Mouse (Mus musculus) frontal cortex, postnatal 10 days (tissue): ENCODE results near the gene Chd9.

ENCODE experiments used
- DNase-seq, 2 experiments: peaks; one replicate each; pipeline ENCODE4 v3.0.0; 2022; ENCODE audit warnings: low spot score in 2 of 2, mixed read lengths in 1 of 2

Gene Chd9

DNA sequence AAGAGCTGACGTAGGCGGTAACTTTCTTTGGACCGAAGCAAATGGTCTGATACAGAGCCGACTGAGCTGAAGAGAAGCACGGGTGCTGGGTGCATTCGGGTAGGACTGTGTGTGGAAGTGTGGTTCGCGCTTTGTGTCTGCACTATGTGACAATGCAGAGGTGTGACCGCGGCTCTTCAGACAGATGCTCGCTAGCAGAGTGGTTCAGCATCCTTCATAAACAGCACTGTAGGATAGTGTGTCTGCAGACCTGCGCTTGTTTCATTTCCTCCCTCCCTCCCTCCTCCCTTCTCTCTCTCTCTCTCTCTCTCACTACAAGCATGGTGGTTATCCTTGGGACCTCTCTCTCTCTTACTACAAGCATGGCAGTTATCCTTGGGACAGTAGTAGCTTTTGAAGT, 254.3 kb downstream of the Chd9 start:
- no peak for DNase-seq

DNA sequence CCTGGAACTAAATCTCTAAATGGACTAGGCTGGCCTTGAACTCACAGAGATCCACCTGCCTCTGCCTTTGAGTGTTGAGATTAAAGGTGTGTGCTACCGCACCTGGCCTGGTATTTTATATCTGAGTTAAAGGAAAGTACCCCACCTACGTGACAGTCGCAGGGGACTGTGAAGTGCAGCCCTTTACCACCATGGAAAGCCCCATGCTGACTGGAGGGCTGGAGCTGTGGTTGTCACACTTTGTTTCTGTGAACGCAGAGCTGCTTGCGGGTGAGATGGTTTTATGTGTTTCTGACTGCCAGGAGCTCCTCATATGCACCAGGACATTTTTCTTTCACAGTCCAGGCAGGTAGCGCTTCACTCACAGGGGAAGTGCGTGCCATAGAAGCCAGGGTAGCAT, 260.3 kb downstream of the Chd9 start:
- DNase-seq: no peak

DNA sequence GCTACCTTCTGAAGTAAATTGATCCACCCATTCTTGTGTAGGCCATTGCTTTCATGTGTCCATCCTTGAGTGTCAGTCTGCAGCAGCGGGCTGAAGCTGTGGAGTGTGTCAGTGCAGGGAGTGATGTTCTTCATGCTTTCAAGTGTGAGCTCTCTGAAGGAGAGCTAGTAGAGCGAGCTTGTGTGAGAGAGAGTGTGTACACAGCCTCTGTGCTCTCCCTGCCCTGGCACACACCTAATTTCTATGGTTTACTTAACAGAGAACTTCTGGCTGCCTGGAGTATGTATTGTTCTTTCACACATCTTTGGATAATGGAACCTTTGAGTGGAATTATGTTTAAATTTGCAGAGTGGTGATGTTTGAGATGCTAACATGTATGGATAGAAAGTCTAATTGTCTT, 261.4 kb downstream of the Chd9 start:
- no peak for DNase-seq

DNA sequence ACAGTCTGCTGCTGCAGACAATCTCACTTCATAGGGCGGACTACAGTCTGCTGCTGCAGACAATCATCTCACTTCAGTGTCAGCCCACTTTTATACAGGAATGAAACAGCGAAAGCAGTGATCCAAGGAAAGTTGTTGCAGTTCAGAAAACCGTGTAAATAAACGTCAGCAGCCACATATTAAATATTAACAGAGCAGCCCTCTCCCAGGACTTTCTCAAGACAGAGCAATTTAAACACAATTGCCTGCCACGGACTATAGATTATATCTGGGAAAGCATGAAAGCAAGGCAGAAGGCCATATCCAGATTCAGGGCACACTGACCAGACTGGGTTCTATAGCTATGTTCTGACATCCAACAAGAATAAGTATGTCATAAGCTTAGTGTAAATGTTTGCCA, 266.0 kb downstream of the Chd9 start:
- DNase-seq: no peak

DNA sequence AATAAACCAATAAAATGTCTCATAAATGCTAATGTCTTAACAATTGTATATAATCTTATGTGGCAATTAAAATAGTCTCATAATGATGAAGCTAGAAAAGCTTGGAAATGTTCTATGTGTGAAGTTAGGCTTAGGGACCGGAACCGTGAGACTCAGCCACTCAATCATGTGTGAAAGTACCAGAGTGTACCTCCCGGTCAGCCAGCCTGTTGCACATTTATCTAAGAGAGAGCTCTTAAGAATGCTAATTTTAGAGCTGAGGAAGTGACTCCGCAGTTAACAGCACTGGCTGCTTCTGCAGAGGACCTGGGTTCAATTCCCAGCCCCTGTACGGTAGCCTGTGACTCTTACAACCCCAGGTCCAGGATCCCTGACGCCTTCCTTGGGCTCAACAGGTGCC, 270.0 kb downstream of the Chd9 start:
- DNase-seq: no peak
